Mouse (Mus musculus): Measurements from ENCODE around the gene Ipo11.
"Not testable (repeated sequence)": the region's sequence is repeated elsewhere in the genome, so short reads cannot be mapped to it uniquely, and the experiment has no call there.

The Ipo11 gene

GRCm38 (mm10) chr13:106936256-106937137 lies at the start of gene Ipo11:
Gene Ipo11 (minus strand): TSS chr13:106936958.
- peak; percentile 84 to 85 for DNase-seq (ENCODE audit: low spot score in 2 of 2)

DNA sequence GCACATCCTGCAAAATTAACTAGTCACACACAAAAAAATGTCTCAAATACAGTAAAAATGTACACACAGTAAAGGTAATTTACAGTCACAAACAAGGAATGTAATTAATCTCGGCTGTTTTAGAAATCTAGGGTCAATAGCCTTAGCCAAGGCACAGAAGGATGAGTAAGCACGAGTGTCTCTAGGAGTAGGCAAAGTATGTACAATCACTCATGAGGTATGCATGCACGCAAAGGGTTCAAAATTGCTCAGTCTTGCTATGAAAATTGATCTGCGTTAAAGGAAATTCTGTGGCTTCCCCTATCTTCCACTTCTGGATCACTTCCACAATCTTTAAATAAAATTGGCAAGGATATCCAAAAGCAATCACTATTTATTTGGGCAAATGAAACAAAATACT lies 24.7 kb upstream of the Ipo11 start:
- DNase-seq (ENCODE audit: low spot score in 2 of 2) = no peak

- DNase-seq (ENCODE audit: low spot score in 2 of 2) = no peak
Measured at GRCm38 (mm10) chr13:106960557-106960956, 23.8 kb upstream of the Ipo11 start.

- no peak for DNase-seq (ENCODE audit: low spot score in 2 of 2)
Measured at GRCm38 (mm10) chr13:106958286-106958685, 21.5 kb upstream of the Ipo11 start.

DNA sequence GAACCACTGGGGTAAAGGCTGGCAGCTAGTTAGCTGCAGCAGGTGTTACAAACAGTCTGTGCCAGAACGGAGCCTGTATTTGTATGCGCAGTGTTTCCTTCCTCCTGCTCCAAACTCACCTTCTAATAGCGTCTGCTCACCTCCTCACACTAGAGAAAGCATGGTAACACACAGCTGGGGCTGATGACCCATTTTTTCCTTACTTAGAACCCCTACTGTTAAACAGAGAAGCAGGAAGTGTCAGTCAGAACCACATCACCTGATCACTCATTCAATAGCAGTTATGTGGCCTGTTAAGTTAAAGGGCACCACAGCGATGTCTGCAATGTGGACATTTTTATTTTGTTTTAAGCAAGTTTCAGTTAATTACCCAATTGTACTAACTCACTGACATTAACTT lies 20.8 kb upstream of the Ipo11 start:
- DNase-seq (ENCODE audit: low spot score in 2 of 2) = no peak

- DNase-seq (ENCODE audit: low spot score in 2 of 2) = no peak
Measured at GRCm38 (mm10) chr13:106954880-106955279, 18.1 kb upstream of the Ipo11 start.

GRCm38 (mm10) chr13:106947583-106947982 lies 10.8 kb upstream of the Ipo11 start:
- DNase-seq (ENCODE audit: low spot score in 2 of 2) = no peak

- DNase-seq (ENCODE audit: low spot score in 2 of 2) = peak; percentile 94 to 95
Measured at GRCm38 (mm10) chr13:106946594-106947540, 10.1 kb upstream of the Ipo11 start, which contains the start of gene Dimt1. Gene Dimt1 (plus strand): TSS chr13:106947127.

DNA sequence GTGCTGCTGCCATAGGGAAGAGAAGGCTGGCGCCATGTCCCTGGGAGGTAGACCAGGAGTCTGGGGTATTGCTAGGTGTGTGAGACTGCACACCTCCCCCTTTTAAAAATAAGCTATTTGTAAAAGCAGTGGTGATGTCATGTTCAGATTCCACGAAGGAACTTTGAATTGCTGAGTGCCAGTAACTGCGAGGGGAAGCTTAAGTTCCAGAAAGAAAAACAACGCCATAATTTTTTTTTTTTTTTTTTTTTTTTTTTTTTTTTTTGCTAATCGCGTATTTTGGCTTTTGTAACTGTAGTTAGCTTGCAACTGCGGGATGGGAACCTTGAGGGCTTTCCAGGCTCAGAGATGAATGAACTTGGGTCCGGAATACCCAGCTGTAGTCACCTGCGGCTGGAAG lies 8.8 kb upstream of the Ipo11 start:
- DNase-seq (ENCODE audit: low spot score in 2 of 2) = no peak

DNA sequence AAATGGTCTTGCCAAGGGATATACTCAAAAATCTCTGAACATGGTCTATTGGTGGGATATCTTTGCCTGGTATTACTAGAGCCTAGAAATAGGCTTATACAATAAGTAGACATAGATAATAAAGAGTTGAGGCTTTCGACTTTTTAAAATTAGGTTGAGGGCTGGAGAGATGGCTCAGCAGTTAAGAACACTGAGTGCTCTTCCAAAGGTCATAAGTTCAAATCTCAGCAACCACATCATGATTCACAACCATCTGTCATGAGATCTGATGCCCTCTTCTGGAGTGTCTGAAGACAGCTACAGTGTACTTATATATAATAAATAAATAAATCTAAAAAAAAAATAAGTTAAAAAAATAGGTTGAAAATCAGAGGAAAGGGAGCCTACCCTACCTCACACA lies 6.0 kb upstream of the Ipo11 start:
- no peak for DNase-seq (ENCODE audit: low spot score in 2 of 2)

DNA sequence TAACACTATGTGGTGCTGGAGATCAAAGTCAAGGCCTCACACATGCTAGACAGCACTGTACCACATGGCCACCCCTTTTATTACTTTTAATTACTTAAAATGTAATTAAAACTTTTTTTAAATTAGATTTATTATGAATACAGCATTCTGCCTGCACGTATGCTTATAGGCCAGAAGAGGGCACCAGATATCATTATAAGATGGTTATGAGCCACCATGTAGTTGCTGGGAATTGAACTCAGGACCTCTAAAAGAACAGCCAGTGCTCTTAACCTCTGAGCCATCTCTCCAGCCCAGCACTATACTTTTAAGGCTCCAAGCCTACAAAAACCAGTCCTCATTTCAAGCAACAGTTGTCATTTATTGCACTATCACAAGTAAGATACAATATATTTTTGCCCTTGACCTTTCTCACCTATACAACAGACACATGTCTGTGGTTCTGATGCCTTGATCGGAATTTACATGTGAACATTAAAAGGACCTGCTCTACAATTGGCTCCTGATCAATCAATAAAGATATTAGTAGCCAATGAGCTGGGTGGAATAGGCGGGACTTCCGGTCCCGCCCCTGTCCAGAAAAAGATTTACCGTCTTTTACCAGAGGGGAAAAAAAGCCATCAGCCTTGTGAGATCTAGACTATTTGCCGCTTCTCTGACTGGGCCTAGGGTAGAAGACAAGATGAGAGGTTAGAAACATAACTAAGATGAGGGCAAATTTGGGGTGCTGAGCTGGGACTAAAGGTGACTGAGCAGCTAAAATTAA lies 4.6 kb upstream of the Ipo11 start:
- DNase-seq (ENCODE audit: low spot score in 2 of 2) = no peak

DNA sequence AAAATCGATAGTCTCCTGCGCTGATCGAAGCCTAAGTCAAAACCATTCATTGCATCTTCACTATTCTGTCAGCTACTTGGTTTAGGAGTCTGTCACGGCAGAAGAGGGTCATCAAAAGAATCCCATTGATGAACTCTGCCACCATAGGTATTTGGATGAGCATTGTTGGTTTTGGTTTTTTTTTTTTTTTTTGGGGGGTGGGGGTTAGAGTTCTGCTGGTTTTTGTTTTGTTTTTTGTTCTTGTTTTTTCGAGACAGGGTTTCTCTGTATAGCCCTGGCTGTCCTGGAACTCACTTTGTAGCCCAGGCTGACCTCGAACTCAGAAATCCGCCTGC lies 347 bp upstream of the Ipo11 start:
- no peak for DNase-seq (ENCODE audit: low spot score in 2 of 2)

DNA sequence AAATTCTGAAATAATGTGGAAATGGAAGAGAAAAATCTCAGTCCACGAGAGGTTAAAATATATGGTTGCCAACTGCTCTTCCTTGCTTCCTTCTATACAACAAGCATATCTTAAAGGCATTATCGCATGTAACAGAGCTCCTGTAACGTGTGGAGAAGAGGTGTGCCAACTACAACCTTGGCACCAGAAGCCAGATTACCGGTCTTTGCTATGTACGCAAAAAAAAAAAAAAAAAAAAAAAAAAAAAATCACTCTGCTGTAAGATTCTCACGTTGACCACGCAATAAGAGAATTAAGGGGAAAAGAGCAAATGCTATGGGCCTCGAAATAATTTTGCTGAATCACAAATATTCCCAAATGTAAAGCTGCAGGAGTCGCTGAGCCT lies 895 bp downstream of the Ipo11 start:
- DNase-seq (ENCODE audit: low spot score in 2 of 2) = no peak

GRCm38 (mm10) chr13:106929201-106929600 lies 7.6 kb downstream of the Ipo11 start:
- DNase-seq (ENCODE audit: low spot score in 2 of 2) = no peak

- no peak for DNase-seq (ENCODE audit: low spot score in 2 of 2)
Measured at GRCm38 (mm10) chr13:106928296-106928695, 8.5 kb downstream of the Ipo11 start.

DNA sequence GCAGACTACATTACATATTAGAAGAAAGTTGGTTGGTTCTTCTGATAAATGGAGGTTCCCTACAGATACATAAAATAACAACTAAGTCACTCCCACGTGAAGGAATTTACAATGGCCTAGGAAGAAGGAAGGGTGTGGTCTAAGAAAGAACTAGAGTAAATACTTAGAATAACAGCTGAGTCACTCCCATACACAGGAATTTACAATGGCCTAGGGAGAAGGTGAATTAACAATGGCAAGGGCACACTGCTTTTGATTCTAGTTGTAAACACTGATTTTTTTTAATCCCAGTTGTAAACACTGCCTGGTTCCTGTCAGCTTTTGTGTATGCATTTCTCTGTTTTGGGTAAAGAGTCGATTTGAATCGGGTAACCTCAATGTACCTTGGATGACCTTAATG lies 10.8 kb downstream of the Ipo11 start:
- not testable (repeated sequence) for DNase-seq (ENCODE audit: low spot score in 2 of 2)

DNA sequence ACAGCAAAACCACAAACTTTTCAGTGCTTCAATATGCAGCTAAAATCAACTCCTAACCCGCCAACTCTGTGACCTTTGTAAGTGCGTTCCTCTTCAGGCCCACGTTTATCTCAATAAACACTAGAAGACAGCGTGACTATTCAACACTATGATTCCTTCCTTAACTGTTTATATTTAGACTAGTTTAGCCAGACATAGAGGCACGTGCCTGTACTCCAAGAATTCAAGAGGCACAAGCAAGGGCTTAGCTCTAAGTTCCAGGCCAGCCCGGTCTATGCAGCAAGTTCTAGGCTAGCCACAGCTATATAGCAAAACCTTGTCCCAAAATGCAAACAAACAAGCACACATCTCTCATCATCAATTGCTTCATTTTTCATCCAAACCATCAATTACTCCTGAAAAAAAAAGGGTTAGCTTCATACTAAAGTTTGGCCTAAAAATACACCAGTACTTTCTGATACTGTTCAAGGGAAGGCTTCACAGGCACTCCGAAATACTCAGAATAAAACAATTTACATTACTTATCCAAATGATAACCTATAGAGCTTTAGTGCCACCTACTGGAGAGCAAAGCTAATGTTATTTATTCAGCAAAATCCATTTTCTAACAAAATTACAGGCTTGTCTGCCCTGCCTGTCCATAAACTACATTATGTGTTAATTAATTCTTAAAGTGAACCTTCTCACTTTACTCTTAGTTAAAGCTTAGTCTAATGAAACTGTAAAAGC lies 18.3 kb downstream of the Ipo11 start:
- no peak for DNase-seq (ENCODE audit: low spot score in 2 of 2)

- DNase-seq (ENCODE audit: low spot score in 2 of 2) = no peak
Measured at GRCm38 (mm10) chr13:106913125-106913736, 23.5 kb downstream of the Ipo11 start.

DNA sequence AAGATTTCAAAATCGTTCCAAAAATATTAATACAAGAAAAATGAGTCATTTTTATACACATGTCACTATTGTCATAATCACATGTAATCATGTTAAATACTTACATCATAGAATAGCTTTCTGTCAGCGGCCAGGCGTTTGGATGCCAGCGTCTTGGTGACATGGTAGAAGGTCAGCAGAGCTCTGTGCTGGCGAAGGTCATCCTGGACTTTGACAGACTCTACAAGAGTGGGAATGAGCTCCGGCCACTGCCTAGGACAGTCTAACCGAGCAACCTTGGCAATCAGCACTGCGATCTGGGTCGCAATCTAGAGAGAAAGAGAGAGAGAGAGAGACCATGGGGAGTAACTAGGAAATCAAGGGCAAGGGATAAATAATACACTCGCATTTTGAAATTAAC lies 26.7 kb downstream of the Ipo11 start:
- DNase-seq (ENCODE audit: low spot score in 2 of 2) = no peak

- DNase-seq (ENCODE audit: low spot score in 2 of 2) = no peak
Measured at GRCm38 (mm10) chr13:106907273-106907672, 29.5 kb downstream of the Ipo11 start.

- DNase-seq (ENCODE audit: low spot score in 2 of 2) = not testable (repeated sequence)
Measured at GRCm38 (mm10) chr13:106905154-106905553, 31.6 kb downstream of the Ipo11 start.
